Mouse (Mus musculus): Measurements from ENCODE around the gene Fbxl5.

The Fbxl5 gene

GRCm38 (mm10) chr5:43827366-43827765 is 5.9 kb upstream of the Fbxl5 start:
- DNase-seq (ENCODE audit: low spot score), result no peak

GRCm38 (mm10) chr5:43826883-43827282 is 5.4 kb upstream of the Fbxl5 start:
- DNase-seq (ENCODE audit: low spot score), result no peak

- DNase-seq (ENCODE audit: low spot score), result no peak
Observed at GRCm38 (mm10) chr5:43824580-43824979, 3.1 kb upstream of the Fbxl5 start.

GRCm38 (mm10) chr5:43822824-43823223 is 1.4 kb upstream of the Fbxl5 start:
- no peak for DNase-seq (ENCODE audit: low spot score)

- no peak for DNase-seq (ENCODE audit: low spot score)
Observed at GRCm38 (mm10) chr5:43822199-43822598, 761 bp upstream of the Fbxl5 start.

GRCm38 (mm10) chr5:43820785-43821184 is 653 bp downstream of the Fbxl5 start:
- peak; percentile 10 for DNase-seq (ENCODE audit: low spot score)

- no peak for DNase-seq (ENCODE audit: low spot score)
Observed at GRCm38 (mm10) chr5:43818695-43819094, 2.7 kb downstream of the Fbxl5 start, which contains the start of gene Bst1. TSS of gene Bst1 (plus strand) at chr5:43818885.

GRCm38 (mm10) chr5:43815769-43816168 is 5.7 kb downstream of the Fbxl5 start:
- DNase-seq (ENCODE audit: low spot score), result no peak

- no peak for DNase-seq (ENCODE audit: low spot score)
Observed at GRCm38 (mm10) chr5:43814536-43814935, 6.9 kb downstream of the Fbxl5 start.

- DNase-seq (ENCODE audit: low spot score), result no peak
Observed at GRCm38 (mm10) chr5:43810427-43811062, 10.9 kb downstream of the Fbxl5 start.

- peak; percentile 85 for DNase-seq (ENCODE audit: low spot score)
Observed at GRCm38 (mm10) chr5:43807744-43808696, 13.4 kb downstream of the Fbxl5 start.

GRCm38 (mm10) chr5:43806914-43807313 is 14.5 kb downstream of the Fbxl5 start:
- DNase-seq (ENCODE audit: low spot score), result no peak

- DNase-seq (ENCODE audit: low spot score), result no peak
Observed at GRCm38 (mm10) chr5:43806340-43806739, 15.1 kb downstream of the Fbxl5 start.

GRCm38 (mm10) chr5:43805401-43805800 is 16.0 kb downstream of the Fbxl5 start:
- DNase-seq (ENCODE audit: low spot score), result no peak

GRCm38 (mm10) chr5:43801798-43802197 is 19.6 kb downstream of the Fbxl5 start:
- no peak for DNase-seq (ENCODE audit: low spot score)

GRCm38 (mm10) chr5:43801253-43801652 is 20.2 kb downstream of the Fbxl5 start:
- DNase-seq (ENCODE audit: low spot score), result no peak

- no peak for DNase-seq (ENCODE audit: low spot score)
Observed at GRCm38 (mm10) chr5:43800700-43801099, 20.7 kb downstream of the Fbxl5 start.

- no peak for DNase-seq (ENCODE audit: low spot score)
Observed at GRCm38 (mm10) chr5:43799530-43799929, 21.9 kb downstream of the Fbxl5 start.

- DNase-seq (ENCODE audit: low spot score), result no peak
Observed at GRCm38 (mm10) chr5:43792354-43792753, 29.1 kb downstream of the Fbxl5 start.

- DNase-seq (ENCODE audit: low spot score), result no peak
Observed at GRCm38 (mm10) chr5:43787976-43788752, 33.3 kb downstream of the Fbxl5 start.

GRCm38 (mm10) chr5:43786607-43787006 is 34.8 kb downstream of the Fbxl5 start:
- DNase-seq (ENCODE audit: low spot score), result no peak

- no peak for DNase-seq (ENCODE audit: low spot score)
Observed at GRCm38 (mm10) chr5:43783996-43784395, 37.4 kb downstream of the Fbxl5 start.

All from urinary bladder, postnatal 14 days (tissue).